In genomic region chr8:84024171-84024570, GRCm38 (mm10) we compare ENCODE assay signal across 8 mouse cellular contexts. TPM values are rescaled to one million over a fixed set of nuclear protein-coding genes. Genes with fewer than 3 reads are reported as not detected.
DNase-seq lines count a peak whose midpoint lies in the region; ATAC-seq lines count a peak whose summit lies in the region.

No protein-coding gene starts in this region.

- H3K4me2 ChIP-seq in forebrain, embryonic 11.5 days (ENCODE audit: low read depth, low read length, severe bottlenecking), result no peak overlapping the region
- no peak overlapping the region for H3K4me2 ChIP-seq in forebrain, embryonic 12.5 days

- no peak for ATAC-seq in forebrain, embryonic 11.5 days (replicated peaks; ENCODE audit: low FRiP score)
- no peak for ATAC-seq in forebrain, embryonic 12.5 days (ENCODE audit: low FRiP score)

- no peak overlapping the region for H3K27ac ChIP-seq in forebrain, embryonic 11.5 days (ENCODE audit: low read depth, low read length)
- no peak overlapping the region for H3K27ac ChIP-seq in forebrain, embryonic 12.5 days

- H3K4me3 ChIP-seq in forebrain, embryonic 11.5 days (ENCODE audit: low read depth, low read length), result no peak overlapping the region
- H3K4me3 ChIP-seq in forebrain, embryonic 12.5 days (replicated peaks), result no peak overlapping the region

- H3K27me3 ChIP-seq in forebrain, embryonic 11.5 days (ENCODE audit: control insufficient read depth, insufficient read depth, low read length), result peaks cover 25% of the 10 kb centered on the region
- peaks cover 83% of the 10 kb centered on the region for H3K27me3 ChIP-seq in forebrain, embryonic 12.5 days

- no peak overlapping the region for H3K9ac ChIP-seq in forebrain, embryonic 11.5 days (ENCODE audit: low read length)
- H3K9ac ChIP-seq in forebrain, embryonic 12.5 days, result no peak overlapping the region

- no peaks in the 10 kb centered on the region for H3K36me3 ChIP-seq in forebrain, embryonic 11.5 days (ENCODE audit: control insufficient read depth, insufficient read depth, low read length)
- no peaks in the 10 kb centered on the region for H3K36me3 ChIP-seq in forebrain, embryonic 12.5 days (replicated peaks)

- H3K4me1 ChIP-seq in forebrain, embryonic 11.5 days (replicated peaks; ENCODE audit: control insufficient read depth, insufficient read depth, low read length), result 0 out of 2 replicates have a peak, but pooled peaks cover 3% of the 10 kb centered on the region
- H3K4me1 ChIP-seq in forebrain, embryonic 12.5 days, result peaks cover 20% of the 10 kb centered on the region; the same call in 1 of the 2 replicates

- DNase-seq in forebrain, embryonic 11.5 days (ENCODE audit: low spot score), result peak; percentile 85
- DNase-seq in ovary, postnatal 14 days (ENCODE audit: low spot score), result peak; percentile 57
- DNase-seq in ovary, adult 18-20 months (ENCODE audit: low spot score), result no peak
- peak; percentile 76 for DNase-seq in embryo, embryonic 11 days
- DNase-seq in kidney, postnatal 25 days, result peak; percentile 82
- DNase-seq in spleen, postnatal 10 days (ENCODE audit: low spot score in 2 of 2), result peak; percentile 56 to 76
- DNase-seq in right cerebral cortex, adult 2 months (ENCODE audit: low spot score in 2 of 2), result no peak

- WGBS in forebrain, embryonic 11.5 days, result 11% methylated on average over 10 of the region's 10 CpGs
- WGBS in forebrain, embryonic 12.5 days, result 13% methylated on average over 10 of the region's 10 CpGs

- no peaks in the 10 kb centered on the region for H3K9me3 ChIP-seq in forebrain, embryonic 11.5 days (ENCODE audit: control insufficient read depth, low read length)
- no peaks in the 10 kb centered on the region for H3K9me3 ChIP-seq in forebrain, embryonic 12.5 days

RNA-seq across cellular contexts. Expression of gene Palm3, which starts 2.9 kb away (rescaled TPM):
- 2.5 and 4.4 TPM in 2 replicates for polyA plus RNA-seq in forebrain, embryonic 11.5 days (2014; fragmentation: Nextera tagmentation; extraction: Ambion mirVana)
- polyA plus RNA-seq in forebrain, embryonic 12.5 days (2016; fragmentation: Nextera tagmentation; extraction: Ambion mirVana), result 3.3 and 4.1 TPM in 2 replicates

RNA-seq across cellular contexts. Expression of gene 2210011C24Rik, which starts 12.2 kb away (rescaled TPM):
- polyA plus RNA-seq in forebrain, embryonic 11.5 days (2014; fragmentation: Nextera tagmentation; extraction: Ambion mirVana), result 0.47 and 0.73 TPM in 2 replicates
- not detected in 2 replicates for polyA plus RNA-seq in forebrain, embryonic 12.5 days (2016; fragmentation: Nextera tagmentation; extraction: Ambion mirVana)

RNA-seq across cellular contexts. Expression of gene Il27ra, which starts 18.2 kb away (rescaled TPM):
- polyA plus RNA-seq in forebrain, embryonic 11.5 days (2014; fragmentation: Nextera tagmentation; extraction: Ambion mirVana), result 0.19 and 0.24 TPM in 2 replicates
- 0.09 and 0.24 TPM in 2 replicates for polyA plus RNA-seq in forebrain, embryonic 12.5 days (2016; fragmentation: Nextera tagmentation; extraction: Ambion mirVana)

RNA-seq across cellular contexts. Expression of gene Rln3, which starts 20.6 kb away (rescaled TPM):
- polyA plus RNA-seq in forebrain, embryonic 11.5 days (2014; fragmentation: Nextera tagmentation; extraction: Ambion mirVana), result not detected in 2 replicates
- polyA plus RNA-seq in forebrain, embryonic 12.5 days (2016; fragmentation: Nextera tagmentation; extraction: Ambion mirVana), result not detected in 2 replicates

RNA-seq across cellular contexts. Expression of gene 1700067K01Rik, which starts 22.9 kb away (rescaled TPM):
- polyA plus RNA-seq in forebrain, embryonic 11.5 days (2014; fragmentation: Nextera tagmentation; extraction: Ambion mirVana), result 0.87 and 0.90 TPM in 2 replicates
- 1.2 TPM in 2 replicates for polyA plus RNA-seq in forebrain, embryonic 12.5 days (2016; fragmentation: Nextera tagmentation; extraction: Ambion mirVana)

Comparison
In these comparisons a context has a peak if more than half of its experiments do, and no peak if none do; other contexts are left out.
1. DNase-seq: peak in forebrain, embryonic 11.5 days (single experiment), ovary, postnatal 14 days (single experiment), embryo, embryonic 11 days (single experiment), kidney, postnatal 25 days (2 of 2) and spleen, postnatal 10 days (2 of 2); none in ovary, adult 18-20 months (single experiment) and right cerebral cortex, adult 2 months (0 of 2).